Comparison of ENCODE assay signal across 29 mouse cellular contexts in genomic region chr7:30829428-30829827, GRCm38 (mm10). TPM values are rescaled to one million over a fixed set of nuclear protein-coding genes. Genes with fewer than 3 reads are reported as not detected.
"Had no signal": no experiment of that assay in that cellular context is flagged by ENCODE, and none has a peak within 500 bp of the region (broad histone marks: within the 10 kb centered on the region; RNA-seq: fewer than 3 reads in every experiment).

No protein-coding gene starts in this region.

- H3K27me3 ChIP-seq: kidney, embryonic 15.5 days; liver, embryonic 13.5 days; midbrain, embryonic 15.5 days; neural tube, embryonic 12.5 days; neural tube, embryonic 15.5 days; stomach, embryonic 15.5 days had no signal

- H3K4me1 ChIP-seq: kidney, embryonic 15.5 days; midbrain, embryonic 12.5 days; midbrain, embryonic 15.5 days; neural tube, embryonic 12.5 days; neural tube, embryonic 15.5 days; stomach, embryonic 15.5 days had no signal

- DNase-seq: kidney, adult 8-10 months; kidney, postnatal 14 days; kidney, postnatal 4 days; liver, embryonic 13.5 days; lung, adult 2 months; lung, postnatal 14 days; lung, postnatal 4 days; right cerebral cortex, adult 18-20 months; right cerebral cortex, postnatal 25 days; spleen, adult 18-20 months; thymus, postnatal 36 days had no signal

- H3K9ac ChIP-seq: kidney, embryonic 15.5 days; liver, embryonic 13.5 days; midbrain, embryonic 12.5 days; midbrain, embryonic 15.5 days; neural tube, embryonic 12.5 days; neural tube, embryonic 15.5 days; stomach, embryonic 15.5 days had no signal

- H3K27ac ChIP-seq: kidney, embryonic 15.5 days; left cerebral cortex, adult 2 months; liver, embryonic 13.5 days; midbrain, embryonic 12.5 days; midbrain, embryonic 15.5 days; neural tube, embryonic 12.5 days; neural tube, embryonic 15.5 days; stomach, embryonic 15.5 days had no signal

- H3K36me3 ChIP-seq: kidney, embryonic 15.5 days; liver, embryonic 13.5 days; midbrain, embryonic 12.5 days; midbrain, embryonic 15.5 days; neural tube, embryonic 12.5 days; neural tube, embryonic 15.5 days; stomach, embryonic 15.5 days had no signal

- H3K4me3 ChIP-seq: kidney, embryonic 15.5 days; left cerebral cortex, adult 2 months; liver, embryonic 13.5 days; midbrain, embryonic 12.5 days; midbrain, embryonic 15.5 days; neural tube, embryonic 12.5 days; neural tube, embryonic 15.5 days; stomach, embryonic 15.5 days had no signal

- H3K9me3 ChIP-seq: kidney, embryonic 15.5 days; liver, embryonic 13.5 days; midbrain, embryonic 12.5 days; midbrain, embryonic 15.5 days; neural tube, embryonic 12.5 days; neural tube, embryonic 15.5 days; stomach, embryonic 15.5 days had no signal

RNA-seq across cellular contexts. Expression of gene Ffar2, which starts 5.9 kb away (rescaled TPM):
- total RNA-seq: layer of hippocampus, adult 18-20 months; layer of hippocampus, postnatal 14 days; left cerebral cortex, adult 2 months; left cerebral cortex, postnatal 36 days had no signal
- polyA plus RNA-seq: limb, embryonic 11.5 days; liver, adult 2 months; midbrain, embryonic 12.5 days; midbrain, embryonic 15.5 days had no signal

RNA-seq across cellular contexts. Expression of gene Ffar3, which starts 26.6 kb away (rescaled TPM):
- total RNA-seq: layer of hippocampus, adult 18-20 months; left cerebral cortex, adult 2 months; left cerebral cortex, postnatal 10 days; left cerebral cortex, postnatal 36 days; liver, adult 2 months; megakaryocyte progenitor cell, adult 5-6 weeks had no signal
- polyA plus RNA-seq: limb, embryonic 14.5 days; liver, adult 2 months; liver, embryonic 13.5 days; liver, embryonic 16.5 days; lung, adult 2 months; lung, embryonic 16.5 days; midbrain, embryonic 12.5 days; midbrain, embryonic 15.5 days; neural tube, embryonic 12.5 days; neural tube, embryonic 15.5 days; urinary bladder, adult 2 months had no signal

RNA-seq across cellular contexts. Expression of gene Ffar1, which starts 31.9 kb away (rescaled TPM):
- total RNA-seq: layer of hippocampus, adult 18-20 months; layer of hippocampus, postnatal 14 days; left cerebral cortex, adult 2 months; left cerebral cortex, postnatal 10 days; left cerebral cortex, postnatal 36 days; liver, adult 2 months; megakaryocyte progenitor cell, adult 5-6 weeks had no signal
- polyA plus RNA-seq: kidney, embryonic 15.5 days; limb, embryonic 11.5 days; liver, embryonic 13.5 days; liver, embryonic 16.5 days; lung, embryonic 16.5 days; midbrain, embryonic 12.5 days; midbrain, embryonic 15.5 days; neural tube, embryonic 12.5 days; neural tube, embryonic 15.5 days; urinary bladder, adult 2 months had no signal

RNA-seq across cellular contexts. Expression of gene Krtdap, which starts 41.7 kb away (rescaled TPM):
- total RNA-seq: layer of hippocampus, adult 18-20 months; layer of hippocampus, postnatal 14 days; left cerebral cortex, adult 2 months; left cerebral cortex, postnatal 10 days; left cerebral cortex, postnatal 36 days; liver, adult 2 months; megakaryocyte progenitor cell, adult 5-6 weeks had no signal
- polyA plus RNA-seq: limb, embryonic 11.5 days; liver, adult 2 months; midbrain, embryonic 12.5 days; neural tube, embryonic 12.5 days had no signal

RNA-seq across cellular contexts. Expression of gene Cd22, which starts 50.7 kb away (rescaled TPM):
- total RNA-seq: layer of hippocampus, adult 18-20 months; layer of hippocampus, postnatal 14 days; left cerebral cortex, adult 2 months; left cerebral cortex, postnatal 36 days had no signal
- polyA plus RNA-seq: limb, embryonic 11.5 days; midbrain, embryonic 12.5 days; midbrain, embryonic 15.5 days; neural tube, embryonic 12.5 days had no signal
